Mouse (Mus musculus) telencephalon, adult 2 months (tissue): ENCODE results near the gene Hoga1.

Source experiments
- DNase-seq: peaks from one replicate; pipeline ENCODE4 v3.0.0-alpha.2; 2011; ENCODE audit warnings: low read depth, low spot score

Hoga1 gene

GRCm38 (mm10) chr19:42118596-42118995, 73.2 kb downstream of the Hoga1 start:
- DNase-seq = no peak

GRCm38 (mm10) chr19:42120451-42120850, 75.0 kb downstream of the Hoga1 start:
- DNase-seq = no peak
